Mouse (Mus musculus) heart, embryonic 15.5 days (tissue): ENCODE measurements around the gene Abcc9. TPM values are rescaled to one million over a fixed set of nuclear protein-coding genes. Genes with fewer than 3 reads are reported as not detected.

ENCODE experiments used
- ATAC-seq: fragments of 200-750 bp; cut with Nextera tagmentation; replicated peaks from 2 replicates; pipeline ENCODE4 v1.8.0; 2017; ENCODE audit warnings: low read depth, moderate TSS enrichment; ENCODE audit not compliant: insufficient number of reproducible peaks, insufficient read depth, low FRiP score
- H3K27ac ChIP-seq: fragments of 300-500 bp; sonication (generic); 2 replicates; pipeline ENCODE4 v1.5.1; 2015; ENCODE audit warnings: mild to moderate bottlenecking, inconsistent platforms
- H3K27me3 ChIP-seq: fragments of 300-500 bp; sonication (generic); 2 replicates; pipeline ENCODE4 v1.6.1; 2015; ENCODE audit warnings: inconsistent platforms
- H3K36me3 ChIP-seq: fragments of 300-500 bp; sonication (generic); 2 replicates; pipeline ENCODE4 v1.6.1; 2015; ENCODE audit warnings: mild to moderate bottlenecking, inconsistent platforms
- H3K4me1 ChIP-seq: fragments of 300-500 bp; sonication (generic); replicated peaks from 2 replicates; pipeline ENCODE4 v1.6.1; 2015; ENCODE audit warnings: inconsistent platforms
- H3K4me2 ChIP-seq: fragments of 300-500 bp; sonication (generic); 2 replicates; pipeline ENCODE4 v1.6.1; 2015; ENCODE audit warnings: inconsistent platforms, mild to moderate bottlenecking, moderate library complexity
- H3K4me3 ChIP-seq: fragments of 300-500 bp; sonication (generic); 2 replicates; pipeline ENCODE4 v1.5.1; 2015; ENCODE audit warnings: mild to moderate bottlenecking, inconsistent platforms
- H3K9ac ChIP-seq: fragments of 300-500 bp; sonication (generic); 2 replicates; pipeline ENCODE4 v1.6.1; 2015; ENCODE audit warnings: mild to moderate bottlenecking, inconsistent platforms
- H3K9me3 ChIP-seq: fragments of 300-500 bp; sonication (generic); replicated peaks from 2 replicates; pipeline ENCODE4 v1.6.1; 2016; ENCODE audit warnings: inconsistent platforms
- WGBS: fragments of 180-500 bp; shearing (Covaris S2); methylation state at CpG from one replicate; pipeline ENCODE4 v1.1.7; 2015; ENCODE audit warnings: mixed read lengths; 5-methylcytosine and 5-hydroxymethylcytosine counted together
- polyA plus RNA-seq: library from polyadenylated mRNA; unstranded; fragments of >200 nt; fragmentation: Nextera tagmentation; extraction: Ambion mirVana; gene quantifications from 2 replicates; pipeline ENCODE4 v1.2.1, GENCODE M21; 2015

Gene Abcc9
- polyA plus RNA-seq, 1 experiment from 2014 or later, result 14.6 TPM

GRCm38 (mm10) chr6:142543648-142544047 is 158.5 kb downstream of the Abcc9 start:
- Histone ChIP-seq H3K4me1 (peaks cover 6% of the 10 kb centered on the region), H3K4me3 (no peak overlapping the region), H3K4me2 (no peak overlapping the region), H3K27me3 (no peaks in the 10 kb centered on the region), H3K9me3 (no peaks in the 10 kb centered on the region), H3K27ac (no peak overlapping the region), H3K36me3 (no peaks in the 10 kb centered on the region), H3K9ac (no peak overlapping the region)
- WGBS, result 58% methylated on average over 4 of the region's 4 CpGs
- ATAC-seq, result no peak

DNA sequence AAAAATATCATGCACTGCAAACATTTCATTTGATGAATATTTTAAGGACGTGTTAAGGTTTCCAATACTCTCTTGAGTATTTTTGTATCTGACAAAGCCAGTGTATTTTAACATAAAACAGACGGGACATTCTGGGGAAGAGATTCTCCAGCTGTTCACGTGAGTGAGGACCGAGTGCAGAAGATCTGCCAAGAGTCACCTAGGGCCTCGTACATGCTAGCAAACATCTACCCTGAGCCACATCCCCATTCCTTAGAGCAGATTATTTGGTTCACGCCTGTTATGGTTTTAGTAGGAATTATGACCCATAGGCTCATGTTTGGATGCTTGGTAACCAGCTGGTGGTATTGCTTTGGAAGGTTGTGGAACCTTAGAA is 159.3 kb downstream of the Abcc9 start:
- ATAC-seq, result no peak
- Histone ChIP-seq H3K4me2 (no peak overlapping the region), H3K4me1 (peaks cover 6% of the 10 kb centered on the region), H3K4me3 (no peak overlapping the region), H3K9me3 (no peaks in the 10 kb centered on the region), H3K27ac (no peak overlapping the region), H3K36me3 (no peaks in the 10 kb centered on the region), H3K27me3 (no peaks in the 10 kb centered on the region), H3K9ac (no peak overlapping the region)
- 67% methylated on average over 6 of the region's 6 CpGs for WGBS

GRCm38 (mm10) chr6:142542082-142542799 is 159.9 kb downstream of the Abcc9 start:
- no peak overlapping the region for H3K27ac ChIP-seq
- 69% methylated on average over 8 of the region's 8 CpGs for WGBS

DNA sequence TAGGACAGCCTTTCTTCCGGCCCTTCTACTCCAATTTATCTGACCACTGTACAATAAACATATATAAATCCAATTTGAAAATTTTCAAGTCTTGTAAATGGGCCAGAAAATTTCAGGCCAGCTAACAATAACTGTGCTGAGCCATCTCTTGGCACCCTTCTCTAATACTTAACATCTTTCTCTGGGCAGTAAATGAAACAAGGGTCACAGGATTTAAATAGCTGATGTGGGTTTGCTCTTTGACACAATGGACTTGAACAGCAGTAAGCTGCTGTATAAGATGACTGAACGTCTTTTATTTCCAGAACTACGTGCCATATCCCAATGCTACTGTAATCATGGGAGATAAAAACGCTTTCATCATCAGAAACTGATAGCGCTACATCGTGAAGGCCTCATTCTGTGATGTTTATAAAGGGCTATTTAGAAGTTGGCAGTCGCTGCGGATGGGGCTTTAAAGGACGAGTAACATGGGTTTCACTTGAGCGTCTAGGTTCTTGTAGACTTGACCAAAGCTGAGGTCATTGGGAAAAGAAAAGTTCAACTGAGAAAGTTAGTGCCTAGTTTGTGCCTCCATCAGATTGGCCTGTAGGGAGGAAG is 161.5 kb downstream of the Abcc9 start:
- Histone ChIP-seq H3K27ac (no peak overlapping the region), H3K4me3 (no peak overlapping the region), H3K9me3 (no peaks in the 10 kb centered on the region), H3K4me2 (no peak overlapping the region), H3K27me3 (no peaks in the 10 kb centered on the region), H3K36me3 (no peaks in the 10 kb centered on the region), H3K4me1 (peaks cover 6% of the 10 kb centered on the region), H3K9ac (no peak overlapping the region)
- 62% methylated on average over 10 of the region's 10 CpGs for WGBS
- no peak for ATAC-seq

More at GRCm38 (mm10) chr6:142542082-142542799, 159.9 kb downstream of the Abcc9 start:
- no peaks in the 10 kb centered on the region for H3K27me3 ChIP-seq
- no peak overlapping the region for H3K4me2 ChIP-seq
- no peaks in the 10 kb centered on the region for H3K36me3 ChIP-seq
- H3K4me1 ChIP-seq, result peaks cover 6% of the 10 kb centered on the region
- no peak overlapping the region for H3K9ac ChIP-seq
- ATAC-seq, result no peak
- no peak overlapping the region for H3K4me3 ChIP-seq
- H3K9me3 ChIP-seq, result no peaks in the 10 kb centered on the region

GRCm38 (mm10) chr6:142540131-142540530 is 162.0 kb downstream of the Abcc9 start:
- no peaks in the 10 kb centered on the region for H3K36me3 ChIP-seq
- H3K9me3 ChIP-seq, result no peaks in the 10 kb centered on the region
- peaks cover 4% of the 10 kb centered on the region for H3K4me1 ChIP-seq
- H3K27ac ChIP-seq, result peak overlapping the region; percentile 17; the same call in 1 of the 2 replicates
- 71% methylated on average over 5 of the region's 5 CpGs for WGBS
- no peak overlapping the region for H3K9ac ChIP-seq
- no peak overlapping the region for H3K4me3 ChIP-seq
- ATAC-seq, result no peak
- H3K27me3 ChIP-seq, result no peaks in the 10 kb centered on the region
- no peak overlapping the region for H3K4me2 ChIP-seq

DNA sequence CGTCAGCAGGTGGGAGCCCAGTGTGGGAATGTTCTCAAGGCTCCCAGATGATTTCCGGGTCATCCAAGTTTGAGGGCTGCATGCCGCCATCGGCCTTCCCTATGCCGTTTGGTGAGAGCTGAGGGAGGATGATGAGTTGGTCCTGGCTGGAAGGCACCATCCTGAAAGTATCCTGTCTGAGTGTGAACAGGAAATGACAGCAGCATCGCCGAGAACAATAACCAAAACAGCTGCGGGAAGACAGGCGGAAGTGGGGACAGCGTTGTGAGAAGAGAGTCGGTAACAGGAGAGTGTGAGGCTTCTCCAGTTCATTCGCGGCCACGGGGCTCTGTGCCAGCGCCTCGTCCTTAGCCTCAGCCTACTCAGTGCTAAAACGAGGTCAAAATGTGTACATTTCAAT is 163.6 kb downstream of the Abcc9 start:
- no peaks in the 10 kb centered on the region for H3K9me3 ChIP-seq
- no peaks in the 10 kb centered on the region for H3K27me3 ChIP-seq
- no peak overlapping the region for H3K4me3 ChIP-seq
- H3K4me2 ChIP-seq, result no peak overlapping the region
- peak overlapping the region; percentile 37 for H3K27ac ChIP-seq
- peak; percentile 18; the same call in 1 of the 2 replicates for ATAC-seq
- no peaks in the 10 kb centered on the region; the same call in 1 of the 2 replicates for H3K4me1 ChIP-seq
- H3K36me3 ChIP-seq, result no peaks in the 10 kb centered on the region
- H3K9ac ChIP-seq, result no peak overlapping the region
- WGBS, result 50% methylated on average over 17 of the region's 17 CpGs

Other genes with a start within 250 kb of the Abcc9 start
- 0.16 TPM in 1 of 2 replicates, not detected in the other for gene Gys2, start 229.2 kb downstream of the Abcc9 start, polyA plus RNA-seq
- 1,301 and 1,466 TPM in 2 replicates for gene Ldhb, start 194.4 kb downstream of the Abcc9 start, polyA plus RNA-seq
- gene Kcnj8, start 130.7 kb downstream of the Abcc9 start, polyA plus RNA-seq, result 16.1 and 16.2 TPM in 2 replicates
- 83.4 and 92.1 TPM in 2 replicates for gene Cmas, start 54.4 kb upstream of the Abcc9 start, polyA plus RNA-seq
- gene Sult6b2, start 102.2 kb upstream of the Abcc9 start, polyA plus RNA-seq, result not detected in 2 replicates